Mouse (Mus musculus): ENCODE results near the gene Gpx3. TPM values are rescaled to one million over a fixed set of nuclear protein-coding genes. Genes with fewer than 3 reads are reported as not detected.

The Gpx3 gene
- polyA plus RNA-seq, 1 experiment = 133 TPM

- DNase-seq = no peak
- WGBS = 95% methylated on average over 11 of the region's 11 CpGs
- no peak for TF ChIP-seq CTCF (IDR thresholded peaks at IDR 0.05; ENCODE audit: borderline replicate concordance, control insufficient read depth, extremely low read depth, insufficient read depth, low read length, poor library complexity)
- TF ChIP-seq POLR2A (IDR thresholded peaks at IDR 0.05; ENCODE audit: control insufficient read depth, extremely low read depth, insufficient read depth, low read length, poor library complexity) = no peak
These were observed 7.0 kb downstream of the Gpx3 start for GRCm38 (mm10) chr11:54909273-54909672.

GRCm38 (mm10) chr11:54910081-54910665, 7.9 kb downstream of the Gpx3 start:
- 93% methylated on average over 12 of the region's 12 CpGs for WGBS
- no peak for DNase-seq
- TF ChIP-seq CTCF (IDR thresholded peaks at IDR 0.05; ENCODE audit: borderline replicate concordance, control insufficient read depth, extremely low read depth, insufficient read depth, low read length, poor library complexity) (no peak), POLR2A (IDR thresholded peaks at IDR 0.05; ENCODE audit: control insufficient read depth, extremely low read depth, insufficient read depth, low read length, poor library complexity) (no peak)

More at GRCm38 (mm10) chr11:54909273-54909672, 7.0 kb downstream of the Gpx3 start:
- Histone ChIP-seq H3K27ac (ENCODE audit: control insufficient read depth, insufficient read depth, low read length) (no peak overlapping the region), H3K4me3 (ENCODE audit: control insufficient read depth, insufficient read depth, low read length) (no peak overlapping the region), H3K27me3 (ENCODE audit: control insufficient read depth, insufficient read depth, low read length) (no peaks in the 10 kb centered on the region), H3K36me3 (ENCODE audit: control insufficient read depth, insufficient read depth, low read length) (peaks cover 38% of the 10 kb centered on the region), H3K4me1 (replicated peaks; ENCODE audit: control insufficient read depth, insufficient read depth, low read length) (no peaks in the 10 kb centered on the region)

GRCm38 (mm10) chr11:54911201-54911600, 8.9 kb downstream of the Gpx3 start:
- DNase-seq = no peak

More at GRCm38 (mm10) chr11:54910081-54910665, 7.9 kb downstream of the Gpx3 start:
- no peaks in the 10 kb centered on the region for H3K4me1 ChIP-seq (replicated peaks; ENCODE audit: control insufficient read depth, insufficient read depth, low read length)
- no peaks in the 10 kb centered on the region for H3K27me3 ChIP-seq (ENCODE audit: control insufficient read depth, insufficient read depth, low read length)
- H3K4me3 ChIP-seq (ENCODE audit: control insufficient read depth, insufficient read depth, low read length) = no peak overlapping the region
- H3K27ac ChIP-seq (ENCODE audit: control insufficient read depth, insufficient read depth, low read length) = no peak overlapping the region
- H3K36me3 ChIP-seq (ENCODE audit: control insufficient read depth, insufficient read depth, low read length) = peaks cover 47% of the 10 kb centered on the region

GRCm38 (mm10) chr11:54911671-54912502, 9.6 kb downstream of the Gpx3 start:
- Histone ChIP-seq H3K4me1 (replicated peaks; ENCODE audit: control insufficient read depth, insufficient read depth, low read length) (no peaks in the 10 kb centered on the region), H3K4me3 (ENCODE audit: control insufficient read depth, insufficient read depth, low read length) (no peak overlapping the region), H3K27ac (ENCODE audit: control insufficient read depth, insufficient read depth, low read length) (no peak overlapping the region), H3K27me3 (ENCODE audit: control insufficient read depth, insufficient read depth, low read length) (no peaks in the 10 kb centered on the region), H3K36me3 (ENCODE audit: control insufficient read depth, insufficient read depth, low read length) (peaks cover 64% of the 10 kb centered on the region)
- DNase-seq = no peak
- WGBS = 97% methylated on average over 7 of the region's 7 CpGs
- TF ChIP-seq CTCF (IDR thresholded peaks at IDR 0.05; ENCODE audit: borderline replicate concordance, control insufficient read depth, extremely low read depth, insufficient read depth, low read length, poor library complexity) (no peak), POLR2A (IDR thresholded peaks at IDR 0.05; ENCODE audit: control insufficient read depth, extremely low read depth, insufficient read depth, low read length, poor library complexity) (no peak)

More at GRCm38 (mm10) chr11:54911201-54911600, 8.9 kb downstream of the Gpx3 start:
- no peaks in the 10 kb centered on the region for H3K27me3 ChIP-seq (ENCODE audit: control insufficient read depth, insufficient read depth, low read length)
- H3K27ac ChIP-seq (ENCODE audit: control insufficient read depth, insufficient read depth, low read length) = no peak overlapping the region
- H3K36me3 ChIP-seq (ENCODE audit: control insufficient read depth, insufficient read depth, low read length) = peaks cover 57% of the 10 kb centered on the region
- H3K4me3 ChIP-seq (ENCODE audit: control insufficient read depth, insufficient read depth, low read length) = no peak overlapping the region
- WGBS = 98% methylated on average over 3 of the region's 3 CpGs
- no peaks in the 10 kb centered on the region for H3K4me1 ChIP-seq (replicated peaks; ENCODE audit: control insufficient read depth, insufficient read depth, low read length)
- no peak for TF ChIP-seq POLR2A (IDR thresholded peaks at IDR 0.05; ENCODE audit: control insufficient read depth, extremely low read depth, insufficient read depth, low read length, poor library complexity)
- TF ChIP-seq CTCF (IDR thresholded peaks at IDR 0.05; ENCODE audit: borderline replicate concordance, control insufficient read depth, extremely low read depth, insufficient read depth, low read length, poor library complexity) = no peak

GRCm38 (mm10) chr11:54912503-54913316, 10.5 kb downstream of the Gpx3 start:
- Histone ChIP-seq H3K27ac (ENCODE audit: control insufficient read depth, insufficient read depth, low read length) (no peak overlapping the region), H3K36me3 (ENCODE audit: control insufficient read depth, insufficient read depth, low read length) (peaks cover 72% of the 10 kb centered on the region), H3K4me3 (ENCODE audit: control insufficient read depth, insufficient read depth, low read length) (no peak overlapping the region), H3K4me1 (replicated peaks; ENCODE audit: control insufficient read depth, insufficient read depth, low read length) (no peaks in the 10 kb centered on the region), H3K27me3 (ENCODE audit: control insufficient read depth, insufficient read depth, low read length) (no peaks in the 10 kb centered on the region)
- 94% methylated on average over 9 of the region's 9 CpGs for WGBS
- no peak for TF ChIP-seq POLR2A (IDR thresholded peaks at IDR 0.05; ENCODE audit: control insufficient read depth, extremely low read depth, insufficient read depth, low read length, poor library complexity)
- no peak for TF ChIP-seq CTCF (IDR thresholded peaks at IDR 0.05; ENCODE audit: borderline replicate concordance, control insufficient read depth, extremely low read depth, insufficient read depth, low read length, poor library complexity)
- no peak for DNase-seq

- no peak for DNase-seq
- no peak overlapping the region for H3K27ac ChIP-seq (ENCODE audit: control insufficient read depth, insufficient read depth, low read length)
- TF ChIP-seq POLR2A (IDR thresholded peaks at IDR 0.05; ENCODE audit: control insufficient read depth, extremely low read depth, insufficient read depth, low read length, poor library complexity) (no peak), CTCF (IDR thresholded peaks at IDR 0.05; ENCODE audit: borderline replicate concordance, control insufficient read depth, extremely low read depth, insufficient read depth, low read length, poor library complexity) (no peak)
- H3K4me1 ChIP-seq (replicated peaks; ENCODE audit: control insufficient read depth, insufficient read depth, low read length) = no peaks in the 10 kb centered on the region
- H3K36me3 ChIP-seq (ENCODE audit: control insufficient read depth, insufficient read depth, low read length) = peaks cover 82% of the 10 kb centered on the region
- 98% methylated on average over 5 of the region's 5 CpGs for WGBS
- no peak overlapping the region for H3K4me3 ChIP-seq (ENCODE audit: control insufficient read depth, insufficient read depth, low read length)
- H3K27me3 ChIP-seq (ENCODE audit: control insufficient read depth, insufficient read depth, low read length) = no peaks in the 10 kb centered on the region
These were observed 11.6 kb downstream of the Gpx3 start for GRCm38 (mm10) chr11:54913841-54914240.

Data from thymus, adult 2 months (tissue).